Mouse (Mus musculus): ENCODE results near the gene Fchsd2.

GRCm38 (mm10) chr7:101166568-101166967, 73.9 kb downstream of the Fchsd2 start:
- TF ChIP-seq POLR2A (IDR thresholded peaks at IDR 0.05; ENCODE audit: low read depth, low read length) (no peak), CTCF (IDR thresholded peaks at IDR 0.05; ENCODE audit: extremely low read depth, insufficient read depth, insufficient read length, insufficient replicate concordance) (no peak)
